Mouse (Mus musculus): ENCODE data around the gene Rab44.

Gene Rab44

DNA sequence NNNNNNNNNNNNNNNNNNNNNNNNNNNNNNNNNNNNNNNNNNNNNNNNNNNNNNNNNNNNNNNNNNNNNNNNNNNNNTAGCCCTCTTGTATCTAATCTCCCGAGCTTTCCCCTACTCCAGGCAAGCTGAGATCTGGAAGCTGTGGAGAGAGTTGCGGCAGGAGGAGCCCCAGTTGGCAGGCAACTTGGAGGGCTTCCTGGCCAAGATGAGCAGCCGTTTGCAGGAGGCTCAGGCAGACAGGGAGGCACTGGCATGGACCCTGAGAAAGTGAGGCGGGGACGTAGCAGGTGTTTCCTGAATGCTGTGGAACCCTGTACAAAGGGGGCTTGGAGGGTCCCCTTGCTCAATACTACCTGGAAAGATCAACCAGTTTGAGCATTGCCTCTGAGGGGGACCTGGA lies 21.1 kb downstream of the Rab44 start:
- DNase-seq (ENCODE audit: low spot score): no peak

GRCm38 (mm10) chr17:29136236-29136635 lies 22.3 kb downstream of the Rab44 start:
- no peak for DNase-seq (ENCODE audit: low spot score)

DNA sequence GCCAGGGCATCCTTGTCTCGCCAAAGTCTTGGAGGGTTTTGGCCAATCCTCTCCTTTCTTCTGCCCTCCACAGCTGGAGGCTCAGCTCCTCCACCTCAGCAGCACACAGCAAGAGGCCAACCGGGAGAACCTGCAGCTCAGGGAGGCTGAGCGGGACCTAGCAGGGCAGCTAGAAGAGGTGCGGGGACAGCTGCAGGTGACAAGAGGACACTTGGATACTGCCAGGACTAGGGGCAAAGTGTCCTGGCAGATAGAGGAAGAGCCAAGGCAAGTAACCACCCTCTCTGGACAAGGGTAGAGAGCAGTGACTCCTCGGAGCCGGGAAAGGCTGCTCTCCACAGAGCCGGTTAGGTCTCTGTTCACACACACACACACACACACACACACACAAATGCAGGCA lies 24.0 kb downstream of the Rab44 start:
- DNase-seq (ENCODE audit: low spot score): no peak

- DNase-seq (ENCODE audit: low spot score): no peak
Observed at GRCm38 (mm10) chr17:29141577-29141976, 27.6 kb downstream of the Rab44 start.

DNA sequence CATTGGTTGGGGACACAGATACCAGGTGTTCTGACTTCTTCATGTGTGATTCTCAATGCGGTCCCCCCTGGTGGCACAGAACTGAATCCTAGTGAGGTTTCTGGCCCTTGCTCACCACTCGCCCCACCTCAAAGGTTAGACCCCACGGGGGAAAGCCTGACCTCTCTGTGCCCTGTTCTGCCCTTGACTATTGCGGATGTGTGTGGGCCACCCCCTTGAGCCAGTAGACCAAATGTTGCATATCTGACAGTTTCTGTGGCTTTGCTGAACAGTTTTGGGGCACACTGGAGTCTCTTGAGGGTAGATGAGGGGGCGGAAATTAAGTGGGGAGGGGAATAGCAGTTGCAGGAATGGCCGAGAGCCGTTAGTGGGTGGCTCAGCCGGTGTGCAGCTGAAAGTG lies 29.3 kb downstream of the Rab44 start:
- DNase-seq (ENCODE audit: low spot score): no peak

- no peak for DNase-seq (ENCODE audit: low spot score)
Observed at GRCm38 (mm10) chr17:29145101-29145500, 31.2 kb downstream of the Rab44 start.

DNA sequence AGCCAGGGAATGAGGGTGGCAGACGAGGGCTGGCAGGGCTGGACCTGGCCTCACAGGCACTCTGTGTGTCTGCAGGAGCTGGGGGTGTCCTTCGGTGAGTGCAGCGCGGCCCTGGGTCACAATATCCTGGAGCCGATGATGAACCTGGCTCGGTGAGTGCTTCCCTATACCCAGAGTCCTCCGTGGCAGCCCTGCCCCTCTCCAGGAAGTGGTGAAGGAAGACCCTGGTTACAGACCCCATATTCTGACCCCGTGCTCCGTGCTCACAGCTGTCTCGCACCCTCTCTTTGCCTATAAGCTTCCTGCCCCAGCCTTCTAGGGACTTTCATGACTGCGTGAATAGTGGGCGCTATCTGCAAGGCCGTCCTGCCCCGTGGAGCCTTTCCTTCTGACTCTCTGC lies 33.3 kb downstream of the Rab44 start:
- DNase-seq (ENCODE audit: low spot score): no peak

- DNase-seq (ENCODE audit: low spot score): no peak
Observed at GRCm38 (mm10) chr17:29147773-29148172, 33.8 kb downstream of the Rab44 start.

- DNase-seq (ENCODE audit: low spot score): no peak
Observed at GRCm38 (mm10) chr17:29149766-29150165, 35.8 kb downstream of the Rab44 start.

GRCm38 (mm10) chr17:29152547-29152946 lies 38.6 kb downstream of the Rab44 start:
- no peak for DNase-seq (ENCODE audit: low spot score)

- no peak for DNase-seq (ENCODE audit: low spot score)
Observed at GRCm38 (mm10) chr17:29154247-29154646, 40.3 kb downstream of the Rab44 start.

- no peak for DNase-seq (ENCODE audit: low spot score)
Observed at GRCm38 (mm10) chr17:29155355-29156135, 41.6 kb downstream of the Rab44 start.

GRCm38 (mm10) chr17:29156396-29156795 lies 42.5 kb downstream of the Rab44 start:
- DNase-seq (ENCODE audit: low spot score): no peak

GRCm38 (mm10) chr17:29156866-29157265 lies 42.9 kb downstream of the Rab44 start:
- no peak for DNase-seq (ENCODE audit: low spot score)

- no peak for DNase-seq (ENCODE audit: low spot score)
Observed at GRCm38 (mm10) chr17:29158899-29159298, 45.0 kb downstream of the Rab44 start.

GRCm38 (mm10) chr17:29159320-29159719 lies 45.4 kb downstream of the Rab44 start:
- DNase-seq (ENCODE audit: low spot score): no peak

DNA sequence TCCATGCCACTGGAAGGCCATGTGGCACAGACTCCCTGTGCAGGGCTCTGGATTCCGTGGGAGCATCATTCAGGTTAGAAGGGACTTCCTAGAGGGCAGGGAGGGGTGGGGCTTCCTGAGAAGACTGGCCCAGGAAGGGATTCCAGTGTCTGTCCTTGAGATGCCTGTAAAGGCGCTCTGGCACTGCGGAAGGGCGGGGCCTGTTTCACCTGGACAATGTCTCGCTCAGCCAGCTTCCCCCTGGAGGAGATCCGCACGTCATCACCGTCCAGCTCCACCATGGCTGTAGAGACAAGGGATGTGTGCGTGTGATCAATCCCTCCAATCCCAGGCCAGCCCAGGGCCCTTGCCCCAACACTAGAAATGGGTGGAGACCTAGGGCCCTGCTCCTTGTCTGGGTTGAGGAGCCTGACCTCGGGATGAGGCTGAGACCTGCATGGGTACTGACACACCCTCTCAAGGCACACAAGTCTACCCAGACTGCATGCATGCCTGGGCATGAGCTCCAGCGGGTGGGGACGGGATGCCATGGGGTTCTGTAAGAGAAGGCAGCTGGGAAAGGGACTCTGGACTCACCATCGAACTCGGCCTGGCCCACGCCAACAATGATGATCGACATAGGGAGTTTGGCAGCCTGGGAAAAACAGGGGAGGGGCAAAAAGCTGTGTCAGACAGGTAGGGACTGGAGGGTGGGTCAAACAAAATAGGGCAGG lies 46.0 kb downstream of the Rab44 start:
- no peak for DNase-seq (ENCODE audit: low spot score)

DNA sequence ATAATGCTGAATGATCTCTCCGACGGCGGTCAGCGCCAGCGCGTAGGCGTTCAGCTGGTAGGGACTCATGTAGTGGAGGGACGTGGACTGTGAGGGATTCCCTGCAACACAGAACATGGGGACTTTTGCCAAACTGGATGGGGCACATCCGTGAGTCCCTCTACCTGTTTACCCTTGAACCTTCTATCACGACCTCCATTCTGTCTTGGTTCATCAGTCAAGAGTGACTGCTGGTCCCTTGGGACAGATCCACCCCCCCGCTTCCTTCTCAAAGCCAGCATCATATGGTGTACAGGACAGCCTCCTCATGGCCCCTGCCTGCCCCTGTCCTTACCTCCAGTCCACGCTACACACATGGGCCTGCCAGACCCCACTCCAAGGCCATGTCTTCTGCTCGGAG lies 48.4 kb downstream of the Rab44 start:
- no peak for DNase-seq (ENCODE audit: low spot score)

GRCm38 (mm10) chr17:29164469-29165111 lies 50.6 kb downstream of the Rab44 start:
- DNase-seq (ENCODE audit: low spot score): no peak

GRCm38 (mm10) chr17:29165452-29165851 lies 51.5 kb downstream of the Rab44 start:
- DNase-seq (ENCODE audit: low spot score): peak; percentile 44

DNA sequence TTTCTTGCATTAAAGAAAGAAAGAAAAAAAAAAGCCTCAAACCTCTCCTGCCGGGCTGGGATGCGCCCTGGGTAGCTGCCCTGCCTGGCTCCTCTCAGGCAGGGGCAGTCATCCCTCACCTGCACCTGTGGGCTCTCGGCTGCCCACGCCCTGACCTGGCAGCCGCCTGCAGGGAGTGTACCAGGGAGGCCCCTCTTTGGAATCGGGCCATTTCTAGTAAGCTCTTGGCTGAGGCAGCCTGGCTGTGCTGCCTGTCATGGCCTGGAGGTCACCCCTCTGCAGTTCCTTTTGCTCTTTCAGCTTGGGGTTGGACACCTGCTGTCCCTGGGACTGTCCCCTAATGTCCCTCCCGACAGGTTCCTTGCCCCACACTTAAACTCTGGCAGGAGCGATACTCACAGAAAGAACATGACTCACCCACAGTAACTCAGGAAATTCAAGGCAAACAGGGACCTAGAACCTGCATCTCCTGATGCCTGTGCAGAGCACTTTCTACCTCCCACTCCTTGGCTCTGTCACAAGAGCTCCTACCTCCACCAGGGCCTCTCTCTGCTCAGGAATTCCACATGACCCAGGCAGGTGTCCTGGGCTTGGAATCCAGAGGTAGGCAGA lies 52.1 kb downstream of the Rab44 start:
- DNase-seq (ENCODE audit: low spot score): no peak

- no peak for DNase-seq (ENCODE audit: low spot score)
Observed at GRCm38 (mm10) chr17:29167371-29167770, 53.4 kb downstream of the Rab44 start.

- DNase-seq (ENCODE audit: low spot score): no peak
Observed at GRCm38 (mm10) chr17:29168438-29168837, 54.5 kb downstream of the Rab44 start.
